Mouse (Mus musculus): ENCODE measurements around the gene Pdhb. TPM values are rescaled to one million over a fixed set of nuclear protein-coding genes. Genes with fewer than 3 reads are reported as not detected.
"Not testable (repeated sequence)": the region's sequence is repeated elsewhere in the genome, so short reads cannot be mapped to it uniquely, and the experiment has no call there.

The Pdhb gene
- polyA plus RNA-seq, 1 experiment from 2014 or later, result 413 TPM

- peak overlapping the region; percentile 24; the same call in 1 of the 2 replicates for H3K27ac ChIP-seq (ENCODE audit: low read depth, low read length)
- H3K9me3 ChIP-seq (replicated peaks; ENCODE audit: control insufficient read depth, low read length), result no peaks in the 10 kb centered on the region
- ATAC-seq (replicated peaks; ENCODE audit: insufficient number of reproducible peaks, low FRiP score, low TSS enrichment), result no peak
- H3K27me3 ChIP-seq (ENCODE audit: control insufficient read depth, insufficient read depth, low read length), result no peaks in the 10 kb centered on the region
- 61% methylated on average over 3 of the region's 3 CpGs for WGBS (ENCODE audit: insufficient replicate concordance)
- H3K36me3 ChIP-seq (ENCODE audit: control insufficient read depth, insufficient read depth, low read length), result no peaks in the 10 kb centered on the region
- no peak overlapping the region for H3K4me3 ChIP-seq (ENCODE audit: low read depth, low read length)
- no peak overlapping the region for H3K4me2 ChIP-seq
- H3K9ac ChIP-seq (ENCODE audit: low read depth, low read length), result no peak overlapping the region
- H3K4me1 ChIP-seq (ENCODE audit: control insufficient read depth, insufficient read depth, low read length), result peaks cover 5% of the 10 kb centered on the region; the same call in 1 of the 2 replicates
These were observed 37.7 kb downstream of the Pdhb start for GRCm38 (mm10) chr14:8135130-8135529.

- H3K4me3 ChIP-seq (ENCODE audit: low read depth, low read length), result no peak overlapping the region
- no peaks in the 10 kb centered on the region for H3K9me3 ChIP-seq (replicated peaks; ENCODE audit: control insufficient read depth, low read length)
- no peak overlapping the region; the same call in 1 of the 2 replicates for H3K27ac ChIP-seq (ENCODE audit: low read depth, low read length)
- ATAC-seq (replicated peaks; ENCODE audit: insufficient number of reproducible peaks, low FRiP score, low TSS enrichment), result no peak
- no peak overlapping the region for H3K4me2 ChIP-seq
- no peak overlapping the region for H3K9ac ChIP-seq (ENCODE audit: low read depth, low read length)
- H3K27me3 ChIP-seq (ENCODE audit: control insufficient read depth, insufficient read depth, low read length), result no peaks in the 10 kb centered on the region
- 66% methylated on average over 2 of the region's 2 CpGs for WGBS (ENCODE audit: insufficient replicate concordance)
- no peaks in the 10 kb centered on the region for H3K36me3 ChIP-seq (ENCODE audit: control insufficient read depth, insufficient read depth, low read length)
- peaks cover 5% of the 10 kb centered on the region; the same call in 1 of the 2 replicates for H3K4me1 ChIP-seq (ENCODE audit: control insufficient read depth, insufficient read depth, low read length)
These were observed 38.6 kb downstream of the Pdhb start for GRCm38 (mm10) chr14:8134234-8134633.

GRCm38 (mm10) chr14:8132789-8133188, 40.0 kb downstream of the Pdhb start:
- Histone ChIP-seq H3K9me3 (replicated peaks; ENCODE audit: control insufficient read depth, low read length) (no peaks in the 10 kb centered on the region), H3K9ac (ENCODE audit: low read depth, low read length) (no peak overlapping the region), H3K4me2 (no peak overlapping the region), H3K4me1 (ENCODE audit: control insufficient read depth, insufficient read depth, low read length) (peaks cover 8% of the 10 kb centered on the region), H3K27ac (ENCODE audit: low read depth, low read length) (no peak overlapping the region), H3K36me3 (ENCODE audit: control insufficient read depth, insufficient read depth, low read length) (no peaks in the 10 kb centered on the region), H3K4me3 (ENCODE audit: low read depth, low read length) (no peak overlapping the region), H3K27me3 (ENCODE audit: control insufficient read depth, insufficient read depth, low read length) (no peaks in the 10 kb centered on the region)
- 74% methylated on average over 8 of the region's 8 CpGs for WGBS (ENCODE audit: insufficient replicate concordance)
- no peak for ATAC-seq (replicated peaks; ENCODE audit: insufficient number of reproducible peaks, low FRiP score, low TSS enrichment)

- Histone ChIP-seq H3K36me3 (ENCODE audit: control insufficient read depth, insufficient read depth, low read length) (peaks cover 4% of the 10 kb centered on the region), H3K9me3 (replicated peaks; ENCODE audit: control insufficient read depth, low read length) (no peaks in the 10 kb centered on the region), H3K27me3 (ENCODE audit: control insufficient read depth, insufficient read depth, low read length) (no peaks in the 10 kb centered on the region), H3K4me1 (ENCODE audit: control insufficient read depth, insufficient read depth, low read length) (peaks cover 4% of the 10 kb centered on the region; the same call in 1 of the 2 replicates), H3K27ac (ENCODE audit: low read depth, low read length) (no peak overlapping the region), H3K4me2 (no peak overlapping the region), H3K4me3 (ENCODE audit: low read depth, low read length) (no peak overlapping the region), H3K9ac (ENCODE audit: low read depth, low read length) (no peak overlapping the region)
- no peak for ATAC-seq (replicated peaks; ENCODE audit: insufficient number of reproducible peaks, low FRiP score, low TSS enrichment)
- 48% methylated on average over 5 of the region's 5 CpGs for WGBS (ENCODE audit: insufficient replicate concordance)
These were observed 44.9 kb downstream of the Pdhb start for GRCm38 (mm10) chr14:8127971-8128370.

GRCm38 (mm10) chr14:8124046-8124881, 48.6 kb downstream of the Pdhb start:
- H3K4me1 ChIP-seq (ENCODE audit: control insufficient read depth, insufficient read depth, low read length), result peaks cover 4% of the 10 kb centered on the region; the same call in 1 of the 2 replicates
- no peak overlapping the region for H3K4me2 ChIP-seq
- H3K27me3 ChIP-seq (ENCODE audit: control insufficient read depth, insufficient read depth, low read length), result no peaks in the 10 kb centered on the region
- H3K4me3 ChIP-seq (ENCODE audit: low read depth, low read length), result no peak overlapping the region
- H3K36me3 ChIP-seq (ENCODE audit: control insufficient read depth, insufficient read depth, low read length), result peaks cover 4% of the 10 kb centered on the region
- 73% methylated on average over 7 of the region's 7 CpGs for WGBS (ENCODE audit: insufficient replicate concordance)
- no peaks in the 10 kb centered on the region for H3K9me3 ChIP-seq (replicated peaks; ENCODE audit: control insufficient read depth, low read length)
- no peak overlapping the region for H3K27ac ChIP-seq (ENCODE audit: low read depth, low read length)
- no peak overlapping the region for H3K9ac ChIP-seq (ENCODE audit: low read depth, low read length)
- ATAC-seq (replicated peaks; ENCODE audit: insufficient number of reproducible peaks, low FRiP score, low TSS enrichment), result no peak

GRCm38 (mm10) chr14:8123611-8124010, 49.2 kb downstream of the Pdhb start:
- not testable (repeated sequence) for H3K4me2 ChIP-seq; ATAC-seq (replicated peaks; ENCODE audit: insufficient number of reproducible peaks, low FRiP score, low TSS enrichment); H3K36me3 ChIP-seq (ENCODE audit: control insufficient read depth, insufficient read depth, low read length); H3K27me3 ChIP-seq (ENCODE audit: control insufficient read depth, insufficient read depth, low read length); H3K9me3 ChIP-seq (replicated peaks; ENCODE audit: control insufficient read depth, low read length); H3K27ac ChIP-seq (ENCODE audit: low read depth, low read length); H3K4me1 ChIP-seq (ENCODE audit: control insufficient read depth, insufficient read depth, low read length); H3K4me3 ChIP-seq (ENCODE audit: low read depth, low read length); H3K9ac ChIP-seq (ENCODE audit: low read depth, low read length)
- 80% methylated on average over 10 of the region's 10 CpGs for WGBS (ENCODE audit: insufficient replicate concordance)

- Histone ChIP-seq H3K9ac (ENCODE audit: low read depth, low read length) (no peak overlapping the region), H3K27ac (ENCODE audit: low read depth, low read length) (no peak overlapping the region), H3K9me3 (replicated peaks; ENCODE audit: control insufficient read depth, low read length) (no peaks in the 10 kb centered on the region), H3K4me3 (ENCODE audit: low read depth, low read length) (no peak overlapping the region), H3K36me3 (ENCODE audit: control insufficient read depth, insufficient read depth, low read length) (peaks cover 4% of the 10 kb centered on the region), H3K27me3 (ENCODE audit: control insufficient read depth, insufficient read depth, low read length) (no peaks in the 10 kb centered on the region), H3K4me2 (no peak overlapping the region), H3K4me1 (ENCODE audit: control insufficient read depth, insufficient read depth, low read length) (peaks cover 4% of the 10 kb centered on the region; the same call in 1 of the 2 replicates)
- 88% methylated on average over 7 of the region's 7 CpGs for WGBS (ENCODE audit: insufficient replicate concordance)
- no peak for ATAC-seq (replicated peaks; ENCODE audit: insufficient number of reproducible peaks, low FRiP score, low TSS enrichment)
These were observed 49.7 kb downstream of the Pdhb start for GRCm38 (mm10) chr14:8123141-8123540.

GRCm38 (mm10) chr14:8119904-8120303, 52.9 kb downstream of the Pdhb start:
- Histone ChIP-seq H3K4me2 (no peak overlapping the region), H3K9me3 (replicated peaks; ENCODE audit: control insufficient read depth, low read length) (no peaks in the 10 kb centered on the region), H3K4me3 (ENCODE audit: low read depth, low read length) (no peak overlapping the region), H3K27ac (ENCODE audit: low read depth, low read length) (no peak overlapping the region), H3K4me1 (ENCODE audit: control insufficient read depth, insufficient read depth, low read length) (no peaks in the 10 kb centered on the region), H3K27me3 (ENCODE audit: control insufficient read depth, insufficient read depth, low read length) (no peaks in the 10 kb centered on the region), H3K36me3 (ENCODE audit: control insufficient read depth, insufficient read depth, low read length) (peaks cover 4% of the 10 kb centered on the region), H3K9ac (ENCODE audit: low read depth, low read length) (no peak overlapping the region)
- WGBS (ENCODE audit: insufficient replicate concordance), result 83% methylated on average over 3 of the region's 3 CpGs
- no peak for ATAC-seq (replicated peaks; ENCODE audit: insufficient number of reproducible peaks, low FRiP score, low TSS enrichment)

GRCm38 (mm10) chr14:8119454-8119853, 53.4 kb downstream of the Pdhb start:
- H3K9ac ChIP-seq (ENCODE audit: low read depth, low read length), result no peak overlapping the region
- whole genome bisulfite sequencing (ENCODE audit: insufficient replicate concordance), result 87% methylated on average over 5 of the region's 5 CpGs
- H3K4me1 ChIP-seq (ENCODE audit: control insufficient read depth, insufficient read depth, low read length), result no peaks in the 10 kb centered on the region
- no peaks in the 10 kb centered on the region for H3K9me3 ChIP-seq (replicated peaks; ENCODE audit: control insufficient read depth, low read length)
- no peak overlapping the region for H3K4me2 ChIP-seq
- no peak overlapping the region for H3K27ac ChIP-seq (ENCODE audit: low read depth, low read length)
- H3K36me3 ChIP-seq (ENCODE audit: control insufficient read depth, insufficient read depth, low read length), result peaks cover 4% of the 10 kb centered on the region
- no peaks in the 10 kb centered on the region for H3K27me3 ChIP-seq (ENCODE audit: control insufficient read depth, insufficient read depth, low read length)
- no peak overlapping the region for H3K4me3 ChIP-seq (ENCODE audit: low read depth, low read length)
- no peak for ATAC-seq (replicated peaks; ENCODE audit: insufficient number of reproducible peaks, low FRiP score, low TSS enrichment)
